Mouse (Mus musculus) frontal cortex, postnatal 14 days (tissue): Measurements from ENCODE around the gene Fam71a.
"Not testable (repeated sequence)": the region's sequence is repeated elsewhere in the genome, so short reads cannot be mapped to it uniquely, and the experiment has no call there.

Experiments used
- DNase-seq, 2 experiments: peaks; one replicate each; pipeline ENCODE4 v3.0.0; 2022; ENCODE audit warnings: low spot score in 2 of 2

The Fam71a gene

GRCm38 (mm10) chr1:191181469-191182259, 17.0 kb upstream of the Fam71a start:
- no peak for DNase-seq

DNA sequence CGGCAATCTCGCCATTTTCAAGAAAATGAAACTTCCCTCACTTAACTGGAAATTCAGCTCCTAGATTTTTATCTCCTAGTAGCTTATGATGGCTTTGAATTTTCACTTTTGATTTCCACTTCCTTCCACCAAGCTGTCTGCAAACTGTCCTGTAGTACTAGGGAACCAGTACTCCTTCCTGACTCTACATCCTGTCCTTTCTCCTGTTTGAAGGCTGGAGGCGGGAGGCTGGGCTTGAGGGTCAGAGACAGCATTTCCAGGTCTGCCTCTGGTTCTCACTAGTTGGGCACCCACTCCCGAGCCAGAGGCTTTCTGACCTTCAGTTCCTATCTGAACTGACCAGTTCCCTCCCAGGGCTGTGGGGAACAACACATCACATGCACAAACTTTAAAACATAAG, 15.8 kb upstream of the Fam71a start:
- no peak for DNase-seq

GRCm38 (mm10) chr1:191179846-191180245, 15.2 kb upstream of the Fam71a start:
- no peak for DNase-seq

DNA sequence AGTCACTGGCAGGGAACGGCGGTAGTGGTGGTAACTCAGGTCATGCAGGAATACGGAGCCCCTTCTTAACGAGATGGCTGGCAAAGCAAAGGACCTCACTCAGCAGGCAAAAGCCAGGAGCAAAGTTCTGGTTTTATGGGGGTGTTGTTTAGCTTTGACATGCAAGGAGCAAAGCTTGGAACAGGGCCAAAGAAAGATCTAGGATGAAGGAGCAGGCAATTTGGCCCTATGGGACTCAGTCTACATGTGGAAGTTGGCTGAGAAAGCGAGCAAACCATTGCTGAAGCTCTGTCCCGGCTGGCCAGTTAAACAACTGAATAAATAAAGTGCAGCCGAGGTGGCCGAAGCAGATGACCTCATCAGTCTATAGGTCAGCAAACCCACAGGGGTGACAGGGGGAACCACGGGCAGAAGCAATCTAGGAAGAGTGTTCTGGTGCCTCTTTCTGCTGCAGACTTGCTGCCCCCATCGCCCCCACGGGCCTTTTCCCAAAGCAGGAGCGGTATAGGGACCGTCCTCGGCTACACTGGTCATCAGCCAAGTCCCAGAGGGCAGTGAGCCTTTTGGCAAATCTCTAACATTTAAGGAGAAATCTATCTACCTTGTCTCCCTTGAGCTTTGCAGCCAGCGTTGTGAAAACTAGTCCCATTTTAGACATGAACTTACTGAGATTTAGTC, 14.0 kb upstream of the Fam71a start:
- no peak for DNase-seq

GRCm38 (mm10) chr1:191176887-191177286, 12.3 kb upstream of the Fam71a start:
- DNase-seq = no peak

- peak in 1 of 2 experiments; percentile 51 for DNase-seq
Observed at GRCm38 (mm10) chr1:191172487-191172886, 7.9 kb upstream of the Fam71a start.

DNA sequence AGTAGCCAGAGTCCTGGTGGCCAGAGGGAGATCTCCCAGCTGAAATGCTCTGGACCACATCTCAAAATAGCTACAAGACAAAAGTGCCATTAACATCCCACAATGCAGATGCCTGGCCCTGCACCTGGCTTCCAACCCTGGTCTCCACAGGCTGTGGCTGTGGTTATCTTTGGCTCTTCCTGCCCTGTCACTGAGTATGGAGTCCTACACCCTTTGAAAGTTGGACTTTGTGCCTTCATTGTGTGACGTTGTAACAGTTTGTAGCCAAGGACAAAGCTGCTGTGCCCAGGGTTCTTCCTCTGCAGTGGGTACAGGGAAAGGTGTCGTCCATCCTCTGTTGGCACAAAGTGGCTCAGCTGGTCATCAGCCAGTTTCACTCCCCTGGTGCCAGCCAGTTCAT, 5.8 kb upstream of the Fam71a start:
- DNase-seq = no peak

DNA sequence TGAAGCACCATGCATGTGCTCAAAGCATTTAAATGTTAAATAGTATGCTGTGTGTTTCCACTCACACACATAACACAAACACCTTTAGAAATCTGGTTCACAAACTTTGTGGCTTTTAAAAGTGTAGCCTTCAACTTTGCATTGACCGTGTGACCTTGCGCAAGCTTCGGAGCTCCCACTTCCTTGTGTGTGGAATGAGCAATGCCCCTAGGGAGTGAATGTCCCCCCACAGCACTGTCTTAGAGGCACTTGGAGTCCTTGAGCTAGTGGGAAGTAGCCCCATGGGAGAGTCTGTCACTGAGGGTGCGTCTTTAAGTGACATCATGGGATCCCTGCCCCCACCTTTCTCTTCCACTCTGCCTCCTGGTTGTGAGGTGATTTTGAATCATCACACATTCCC, 1.6 kb upstream of the Fam71a start:
- DNase-seq = no peak

- DNase-seq = no peak
Observed at GRCm38 (mm10) chr1:191154314-191154713, 10.3 kb downstream of the Fam71a start.

DNA sequence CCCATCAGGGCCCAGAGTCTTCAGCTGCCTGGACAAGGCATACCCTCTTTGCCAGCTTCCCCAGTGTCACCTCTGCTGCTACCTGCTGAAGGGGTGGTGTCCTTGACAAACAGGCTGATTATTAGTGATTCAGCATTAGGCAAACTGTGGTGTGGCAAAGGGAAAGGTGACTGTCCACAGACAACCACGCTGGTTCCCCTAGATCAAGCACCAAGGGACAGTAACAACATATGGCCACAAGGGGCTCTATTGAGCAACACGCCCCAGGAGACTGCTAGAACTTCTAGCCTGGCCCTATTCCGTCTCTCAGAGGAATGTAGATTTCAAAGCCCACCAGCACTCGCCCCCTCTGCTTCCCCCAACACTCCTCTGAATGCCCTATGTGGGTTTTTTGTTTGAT, 11.6 kb downstream of the Fam71a start:
- peak in 1 of 2 experiments; percentile 27 for DNase-seq

DNA sequence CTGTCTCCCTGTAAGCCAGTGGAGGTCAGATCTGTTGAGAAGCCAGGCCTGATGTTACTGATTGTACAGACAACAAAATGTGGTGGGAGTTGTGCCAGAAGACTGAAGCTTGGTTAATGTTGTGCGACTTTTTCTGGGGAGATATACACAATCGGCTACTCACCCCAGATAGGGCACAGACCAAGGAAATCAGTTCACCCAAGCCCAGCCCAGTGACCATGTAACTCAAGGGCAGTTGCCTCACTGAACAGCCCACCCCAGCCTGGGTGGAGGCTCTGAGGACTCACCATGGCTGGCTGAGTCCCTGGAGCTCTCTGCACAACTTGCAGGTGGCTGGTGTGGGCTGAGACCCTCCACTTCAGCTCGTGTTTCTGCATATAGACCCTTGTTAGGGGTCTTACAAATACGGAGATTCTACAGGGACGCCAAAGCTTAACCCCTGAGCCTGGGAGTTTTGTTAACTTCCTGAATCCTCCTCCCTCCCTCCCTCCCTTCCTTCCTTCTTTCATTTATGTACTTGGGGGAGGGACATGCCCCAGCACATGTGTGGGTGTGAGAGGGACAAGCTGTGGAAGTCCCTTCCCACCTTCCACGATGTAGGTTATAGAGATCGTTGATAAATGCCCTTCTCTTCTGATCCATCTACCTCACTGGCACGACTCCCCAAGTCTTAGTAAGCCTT, 13.6 kb downstream of the Fam71a start:
- DNase-seq = no peak

GRCm38 (mm10) chr1:191149489-191149888, 15.1 kb downstream of the Fam71a start:
- not testable (repeated sequence) for DNase-seq

- no peak for DNase-seq
Observed at GRCm38 (mm10) chr1:191140983-191141382, 23.6 kb downstream of the Fam71a start.

GRCm38 (mm10) chr1:191138874-191139495, 25.6 kb downstream of the Fam71a start:
- DNase-seq = no peak

GRCm38 (mm10) chr1:191138436-191138835, 26.2 kb downstream of the Fam71a start:
- no peak for DNase-seq

DNA sequence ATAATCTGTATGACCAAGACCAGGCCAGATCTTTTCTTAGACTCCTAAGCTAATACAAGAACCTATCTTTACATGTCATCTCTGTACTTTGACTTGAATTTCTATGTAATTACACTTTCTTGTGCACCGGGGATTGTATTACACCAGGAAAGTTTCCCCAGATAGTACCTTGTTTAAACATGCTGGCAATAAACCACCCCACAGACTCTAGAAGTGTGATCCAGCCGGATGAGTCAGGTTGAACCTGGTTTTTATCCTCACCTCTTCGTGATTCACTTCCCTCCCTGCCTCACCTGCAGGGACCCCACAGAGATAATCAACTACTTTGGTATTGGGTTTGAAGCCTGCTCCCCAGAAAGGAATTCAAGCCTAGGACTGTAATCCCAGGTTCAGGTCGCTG, 29.2 kb downstream of the Fam71a start:
- no peak for DNase-seq

DNA sequence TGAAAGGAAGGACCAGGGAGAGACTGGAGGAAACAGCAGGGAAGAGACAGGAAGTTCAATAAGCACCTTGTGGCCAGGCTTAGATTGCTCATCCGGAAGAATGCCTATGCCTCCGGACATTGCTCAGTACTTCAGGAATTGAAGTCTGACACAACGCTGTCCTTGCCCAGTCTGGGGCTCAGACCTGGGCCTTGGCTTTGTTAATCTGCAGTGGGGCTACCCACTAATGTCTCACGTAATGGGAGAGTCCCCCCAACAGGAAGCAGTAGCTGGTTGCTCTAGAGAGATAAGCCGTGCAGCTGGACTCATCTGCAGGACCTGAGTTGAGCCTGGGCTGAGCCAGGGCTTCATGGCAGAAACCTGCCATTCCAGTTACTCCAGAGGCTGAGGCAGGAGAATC, 31.7 kb downstream of the Fam71a start:
- no peak for DNase-seq

DNA sequence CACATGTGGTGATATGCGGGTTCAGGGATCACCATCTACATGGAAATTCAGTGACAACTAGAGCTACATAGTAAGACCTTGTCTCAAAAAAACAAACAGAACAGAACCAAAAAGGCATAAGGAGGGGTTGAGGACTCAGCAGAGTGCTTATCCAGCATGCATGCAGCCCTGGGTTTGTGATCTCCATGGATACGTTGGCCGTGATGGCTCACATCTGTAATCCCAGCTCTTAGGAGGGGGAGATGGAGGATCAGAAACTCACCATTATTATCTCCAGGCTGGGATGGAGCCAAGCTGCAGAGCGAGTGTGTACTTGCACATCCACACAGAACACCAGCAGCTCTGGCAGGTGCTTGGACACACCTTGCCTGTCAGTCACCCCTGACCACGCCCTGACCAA, 32.4 kb downstream of the Fam71a start:
- DNase-seq = no peak

GRCm38 (mm10) chr1:191131692-191132091, 32.9 kb downstream of the Fam71a start:
- no peak for DNase-seq

DNA sequence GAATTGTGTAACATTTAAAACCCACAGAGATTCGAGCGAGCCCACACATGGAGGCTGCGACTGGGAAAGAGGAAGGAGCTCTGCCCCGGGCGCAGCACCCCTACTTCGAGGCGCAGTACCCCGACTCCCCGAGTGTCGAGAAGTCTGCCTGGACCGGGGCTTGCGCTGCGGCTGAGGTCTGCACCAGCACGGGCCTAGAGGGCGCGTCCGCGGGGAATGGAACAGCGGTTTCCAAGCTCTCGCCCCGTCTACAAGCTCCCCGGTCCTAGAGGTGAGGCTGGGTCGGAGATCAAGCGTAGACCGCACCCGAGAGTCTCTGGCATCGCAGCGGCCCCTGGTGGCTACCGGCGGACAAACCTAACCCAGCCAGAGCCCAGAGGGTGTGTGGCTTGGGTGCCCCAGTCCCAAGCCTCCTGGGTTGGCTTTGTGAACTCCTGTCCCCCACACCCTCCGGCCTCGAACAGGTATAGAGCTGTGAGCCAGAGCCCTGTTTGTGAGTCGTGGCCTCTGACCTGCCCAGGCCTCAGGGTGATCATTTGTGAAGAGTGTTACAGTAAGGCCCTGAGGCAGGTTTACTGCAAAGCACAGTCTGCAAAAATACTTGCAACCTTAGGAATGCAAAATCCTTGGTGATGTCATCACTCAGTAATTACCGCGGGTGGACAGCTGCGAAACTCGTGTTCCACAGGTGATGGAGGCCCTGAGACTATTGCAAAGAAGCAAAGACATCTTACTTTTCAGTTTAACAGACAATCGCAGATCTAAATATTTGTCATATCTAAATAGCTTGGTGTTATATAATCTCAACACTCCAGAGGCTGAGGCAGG, 38.6 kb downstream of the Fam71a start:
- DNase-seq = peak in 1 of 2 experiments; percentile 30

- DNase-seq = no peak
Observed at GRCm38 (mm10) chr1:191124288-191124687, 40.3 kb downstream of the Fam71a start.
